Mouse (Mus musculus): ENCODE results near the gene Acadm. TPM values are rescaled to one million over a fixed set of nuclear protein-coding genes. Genes with fewer than 3 reads are reported as not detected.

The Acadm gene
- polyA plus RNA-seq, 1 experiment from 2014 or later, result 58.3 TPM

DNA sequence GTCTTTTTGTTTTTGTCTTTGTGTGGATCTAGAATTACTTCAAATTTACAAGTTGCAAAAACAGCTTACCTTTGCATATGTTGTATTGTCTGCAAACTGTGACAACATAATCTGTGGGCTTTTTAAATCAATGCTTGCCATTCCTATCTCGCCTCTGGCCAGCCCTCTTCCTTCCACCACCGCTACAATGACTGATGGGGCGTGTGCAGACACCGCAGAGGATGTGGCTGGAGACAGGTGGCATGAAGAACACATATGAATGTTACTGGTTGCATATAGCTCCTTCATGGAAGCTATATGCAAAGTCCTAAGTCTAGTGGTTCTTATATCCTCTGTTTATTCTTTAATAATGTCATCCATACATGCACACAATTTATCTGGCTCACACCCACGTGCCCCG is 47.2 kb downstream of the Acadm start:
- ATAC-seq (ENCODE audit: insufficient read depth, low FRiP score, low TSS enrichment) (no peak), DNase-seq (ENCODE audit: low spot score) (no peak)
- no peak overlapping the region for H3K4me3 ChIP-seq (ENCODE audit: low read depth, low read length)
- H3K9ac ChIP-seq (ENCODE audit: low read length), result no peak overlapping the region
- no peaks in the 10 kb centered on the region for H3K27me3 ChIP-seq (ENCODE audit: control insufficient read depth, insufficient read depth, low read length)
- no peaks in the 10 kb centered on the region for H3K9me3 ChIP-seq (ENCODE audit: control insufficient read depth, low read length)
- H3K4me1 ChIP-seq (ENCODE audit: control insufficient read depth, insufficient read depth, low read length), result no peaks in the 10 kb centered on the region
- 69% methylated on average over 6 of the region's 6 CpGs for WGBS
- no peak overlapping the region for H3K4me2 ChIP-seq (ENCODE audit: low read depth)
- H3K36me3 ChIP-seq (ENCODE audit: control insufficient read depth, insufficient read depth, low read length), result no peaks in the 10 kb centered on the region
- H3K27ac ChIP-seq (ENCODE audit: low read depth, low read length), result no peak overlapping the region

DNA sequence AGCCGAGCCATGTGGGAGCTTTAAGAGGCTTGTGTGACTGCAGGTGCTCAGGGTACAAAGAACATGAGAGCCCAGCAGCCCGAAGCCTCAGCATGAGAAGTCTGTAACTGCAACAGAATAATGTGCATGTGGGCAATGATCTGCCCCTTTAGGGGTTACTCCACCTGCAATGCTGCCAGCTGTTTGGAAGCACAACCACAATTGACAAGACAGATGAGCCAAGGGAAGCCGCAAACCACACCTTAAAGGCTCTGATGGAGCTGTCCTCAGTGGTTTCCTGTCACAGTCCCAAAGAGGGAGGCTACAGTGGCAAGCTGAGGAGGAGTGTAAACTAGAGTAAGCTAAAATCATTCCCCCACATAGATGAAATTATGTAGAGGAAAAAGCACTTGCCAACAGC is 49.0 kb downstream of the Acadm start:
- DNase-seq (ENCODE audit: low spot score), result no peak
- no peaks in the 10 kb centered on the region for H3K27me3 ChIP-seq (ENCODE audit: control insufficient read depth, insufficient read depth, low read length)
- no peak for ATAC-seq (ENCODE audit: insufficient read depth, low FRiP score, low TSS enrichment)
- no peaks in the 10 kb centered on the region for H3K36me3 ChIP-seq (ENCODE audit: control insufficient read depth, insufficient read depth, low read length)
- H3K9me3 ChIP-seq (ENCODE audit: control insufficient read depth, low read length), result no peaks in the 10 kb centered on the region
- H3K4me1 ChIP-seq (ENCODE audit: control insufficient read depth, insufficient read depth, low read length), result no peaks in the 10 kb centered on the region
- no peak overlapping the region for H3K4me2 ChIP-seq (ENCODE audit: low read depth)
- no peak overlapping the region for H3K9ac ChIP-seq (ENCODE audit: low read length)
- no peak overlapping the region for H3K27ac ChIP-seq (ENCODE audit: low read depth, low read length)
- WGBS, result 90% methylated on average over 3 of the region's 3 CpGs
- no peak overlapping the region for H3K4me3 ChIP-seq (ENCODE audit: low read depth, low read length)

DNA sequence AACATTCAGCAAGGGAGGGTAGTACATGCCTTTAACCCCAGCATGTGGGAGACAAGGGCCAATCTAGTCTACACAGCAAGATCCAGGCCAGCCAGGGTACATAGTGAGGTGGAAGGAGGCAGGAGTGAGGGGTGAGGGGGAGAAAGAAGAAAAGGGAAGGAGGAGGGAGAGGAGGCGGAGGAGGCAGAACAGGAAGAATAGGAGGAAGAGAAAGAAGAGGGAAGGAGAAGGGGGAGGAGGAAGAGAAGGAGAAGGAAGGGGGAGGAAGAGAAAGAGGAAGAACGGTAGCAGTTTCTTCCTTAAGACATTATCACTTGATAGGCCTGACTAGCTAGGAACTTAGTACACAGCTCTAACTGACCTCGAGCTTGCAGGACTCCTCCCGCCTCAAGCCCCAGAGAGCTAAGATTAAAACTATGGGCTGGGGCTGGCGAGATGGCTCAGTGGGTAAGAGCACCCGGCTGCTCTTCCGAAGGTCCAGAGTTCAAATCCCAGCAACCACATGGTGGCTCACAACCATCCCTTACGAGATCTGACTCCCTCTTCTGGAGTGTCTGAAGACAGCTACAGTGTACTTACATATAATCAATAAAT is 55.1 kb downstream of the Acadm start:
- no peak overlapping the region for H3K4me3 ChIP-seq (ENCODE audit: low read depth, low read length)
- H3K27me3 ChIP-seq (ENCODE audit: control insufficient read depth, insufficient read depth, low read length), result no peaks in the 10 kb centered on the region
- 83% methylated on average over 7 of the region's 8 CpGs for WGBS
- H3K9ac ChIP-seq (ENCODE audit: low read length), result no peak overlapping the region
- no peaks in the 10 kb centered on the region for H3K36me3 ChIP-seq (ENCODE audit: control insufficient read depth, insufficient read depth, low read length)
- H3K4me2 ChIP-seq (ENCODE audit: low read depth), result no peak overlapping the region
- DNase-seq (ENCODE audit: low spot score) (no peak), ATAC-seq (ENCODE audit: insufficient read depth, low FRiP score, low TSS enrichment) (no peak)
- no peak overlapping the region for H3K27ac ChIP-seq (ENCODE audit: low read depth, low read length)
- no peaks in the 10 kb centered on the region for H3K9me3 ChIP-seq (ENCODE audit: control insufficient read depth, low read length)
- no peaks in the 10 kb centered on the region for H3K4me1 ChIP-seq (ENCODE audit: control insufficient read depth, insufficient read depth, low read length)

GRCm38 (mm10) chr3:153888141-153888540 is 56.3 kb downstream of the Acadm start:
- 85% methylated on average over 6 of the region's 6 CpGs for WGBS
- no peak overlapping the region for H3K4me3 ChIP-seq (ENCODE audit: low read depth, low read length)
- ATAC-seq (ENCODE audit: insufficient read depth, low FRiP score, low TSS enrichment), result no peak

GRCm38 (mm10) chr3:153886296-153886695 is 58.1 kb downstream of the Acadm start:
- Histone ChIP-seq H3K36me3 (ENCODE audit: control insufficient read depth, insufficient read depth, low read length) (no peaks in the 10 kb centered on the region), H3K27me3 (ENCODE audit: control insufficient read depth, insufficient read depth, low read length) (no peaks in the 10 kb centered on the region), H3K4me1 (ENCODE audit: control insufficient read depth, insufficient read depth, low read length) (no peaks in the 10 kb centered on the region), H3K27ac (ENCODE audit: low read depth, low read length) (no peak overlapping the region), H3K9me3 (ENCODE audit: control insufficient read depth, low read length) (no peaks in the 10 kb centered on the region), H3K4me2 (ENCODE audit: low read depth) (no peak overlapping the region), H3K4me3 (ENCODE audit: low read depth, low read length) (no peak overlapping the region), H3K9ac (ENCODE audit: low read length) (no peak overlapping the region)
- DNase-seq (ENCODE audit: low spot score) (no peak), ATAC-seq (ENCODE audit: insufficient read depth, low FRiP score, low TSS enrichment) (no peak)

More at GRCm38 (mm10) chr3:153888141-153888540, 56.3 kb downstream of the Acadm start:
- no peak overlapping the region for H3K9ac ChIP-seq (ENCODE audit: low read length)
- no peaks in the 10 kb centered on the region for H3K27me3 ChIP-seq (ENCODE audit: control insufficient read depth, insufficient read depth, low read length)
- no peaks in the 10 kb centered on the region for H3K36me3 ChIP-seq (ENCODE audit: control insufficient read depth, insufficient read depth, low read length)
- no peak overlapping the region for H3K4me2 ChIP-seq (ENCODE audit: low read depth)
- no peak for DNase-seq (ENCODE audit: low spot score)
- no peaks in the 10 kb centered on the region for H3K4me1 ChIP-seq (ENCODE audit: control insufficient read depth, insufficient read depth, low read length)
- H3K9me3 ChIP-seq (ENCODE audit: control insufficient read depth, low read length), result no peaks in the 10 kb centered on the region
- no peak overlapping the region for H3K27ac ChIP-seq (ENCODE audit: low read depth, low read length)

Other genes starting within 250 kb of the Acadm start
- 41.4 and 48.0 TPM in 2 replicates for gene St6galnac3, start 219.5 kb downstream of the Acadm start, polyA plus RNA-seq (2014; fragmentation: Nextera tagmentation; extraction: Ambion mirVana)
- gene Asb17, start 100.4 kb downstream of the Acadm start, polyA plus RNA-seq (2014; fragmentation: Nextera tagmentation; extraction: Ambion mirVana), result 0.44 TPM in 1 of 2 replicates, not detected in the other
- 0.07 and 0.12 TPM in 2 replicates for gene Msh4, start 38.5 kb downstream of the Acadm start, polyA plus RNA-seq (2014; fragmentation: Nextera tagmentation; extraction: Ambion mirVana)
- gene Rabggtb, start 31.6 kb downstream of the Acadm start, polyA plus RNA-seq (2014; fragmentation: Nextera tagmentation; extraction: Ambion mirVana), result 39.7 and 44.4 TPM in 2 replicates
- gene Slc44a5, start 28.8 kb upstream of the Acadm start, polyA plus RNA-seq (2014; fragmentation: Nextera tagmentation; extraction: Ambion mirVana), result 3.2 and 3.7 TPM in 2 replicates